Mouse (Mus musculus) 416B (cell line): ENCODE measurements around the gene Fmo1.

Experiments
- DNase-seq: peaks from one replicate; pipeline ENCODE4 v3.0.0; 2011; ENCODE audit warnings: low read depth

The Fmo1 gene

DNA sequence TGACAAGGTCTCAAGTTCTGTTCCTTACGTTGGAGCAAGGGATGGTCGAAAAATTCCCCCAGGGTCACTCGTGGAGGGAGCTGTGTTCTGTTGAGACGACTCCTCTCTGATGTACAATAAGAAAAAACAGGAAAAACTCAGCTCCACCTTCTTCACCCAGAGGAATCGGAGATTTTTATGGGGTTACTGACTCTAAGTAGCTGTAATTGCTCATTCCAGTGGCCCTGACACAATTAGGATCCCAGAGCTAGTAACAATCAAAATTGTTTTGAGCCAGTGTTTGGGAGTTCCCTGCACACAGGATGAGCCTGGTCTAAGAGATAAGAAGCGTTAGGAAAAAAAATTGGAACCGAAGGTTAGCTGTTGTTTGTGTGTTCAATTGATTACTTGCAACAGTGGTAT, at the start of gene Fmo1:
Gene Fmo1 (minus strand): TSS at position 331 of the 402 bp plus-strand sequence.
- no peak for DNase-seq

DNA sequence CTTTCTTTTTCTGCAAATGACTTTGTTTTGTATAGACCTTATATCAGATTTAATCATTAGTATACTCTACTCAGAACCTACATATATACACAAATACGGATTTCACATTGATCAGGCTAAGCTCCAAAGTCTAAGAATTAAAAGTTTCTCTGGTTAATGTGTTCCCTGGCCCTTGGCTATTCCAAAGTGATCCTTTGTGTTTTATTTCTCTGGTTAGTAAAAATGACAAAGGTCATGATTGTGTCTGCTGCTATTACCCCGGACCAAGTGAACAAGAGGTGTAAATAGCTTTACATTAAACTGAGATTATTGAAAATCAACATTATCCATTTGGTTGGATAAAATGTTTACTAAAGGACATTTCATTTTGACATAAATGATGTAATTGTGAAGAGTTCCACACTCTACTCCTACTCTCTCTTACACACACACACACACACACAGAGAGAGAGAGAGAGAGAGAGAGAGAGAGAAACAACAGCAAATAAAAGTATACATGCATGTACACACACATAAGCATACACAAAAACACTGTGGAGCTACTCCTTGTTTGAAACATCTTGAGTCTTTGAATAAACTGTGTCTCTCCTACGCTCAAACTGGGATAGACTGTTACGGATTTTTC, 48.6 kb upstream of the Fmo1 start:
- no peak for DNase-seq

DNA sequence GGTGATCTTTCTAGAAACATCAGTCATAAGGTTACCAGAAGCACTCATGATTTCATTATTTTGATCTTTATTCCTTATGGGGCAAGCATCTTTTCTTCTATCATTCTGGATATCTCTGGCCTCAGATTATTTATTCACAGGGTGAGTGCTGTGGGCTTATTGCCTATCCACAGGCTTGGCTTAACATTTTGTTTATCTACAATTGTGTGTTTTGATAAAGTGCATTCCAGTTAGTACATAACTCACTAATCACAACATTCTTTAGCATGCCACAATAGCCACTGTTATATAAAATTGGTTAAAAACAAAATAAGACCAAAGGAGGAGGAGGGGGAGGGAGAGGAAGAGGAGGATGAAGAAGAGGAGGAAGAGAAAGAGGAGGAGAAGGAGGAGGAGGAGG, 45.7 kb upstream of the Fmo1 start:
- DNase-seq: no peak

DNA sequence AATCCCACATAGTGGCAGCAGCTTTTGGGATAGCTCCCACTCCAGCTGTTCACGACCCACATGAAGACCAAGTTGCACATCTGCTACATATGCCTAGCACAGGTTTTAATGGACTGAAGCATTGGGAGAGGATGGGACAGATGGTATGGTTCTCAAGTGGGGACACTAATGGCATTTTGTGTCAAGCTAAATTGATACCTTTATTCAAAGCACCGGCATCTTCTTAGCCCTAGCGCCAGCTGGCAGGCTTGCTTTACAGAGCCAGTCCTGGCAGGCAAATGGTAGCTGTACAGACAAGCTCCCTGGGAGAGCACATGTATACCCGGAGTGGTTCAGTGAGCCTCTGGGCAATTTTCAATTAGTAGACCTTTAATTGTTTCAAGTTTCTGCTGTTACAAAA, 35.5 kb upstream of the Fmo1 start:
- no peak for DNase-seq

DNA sequence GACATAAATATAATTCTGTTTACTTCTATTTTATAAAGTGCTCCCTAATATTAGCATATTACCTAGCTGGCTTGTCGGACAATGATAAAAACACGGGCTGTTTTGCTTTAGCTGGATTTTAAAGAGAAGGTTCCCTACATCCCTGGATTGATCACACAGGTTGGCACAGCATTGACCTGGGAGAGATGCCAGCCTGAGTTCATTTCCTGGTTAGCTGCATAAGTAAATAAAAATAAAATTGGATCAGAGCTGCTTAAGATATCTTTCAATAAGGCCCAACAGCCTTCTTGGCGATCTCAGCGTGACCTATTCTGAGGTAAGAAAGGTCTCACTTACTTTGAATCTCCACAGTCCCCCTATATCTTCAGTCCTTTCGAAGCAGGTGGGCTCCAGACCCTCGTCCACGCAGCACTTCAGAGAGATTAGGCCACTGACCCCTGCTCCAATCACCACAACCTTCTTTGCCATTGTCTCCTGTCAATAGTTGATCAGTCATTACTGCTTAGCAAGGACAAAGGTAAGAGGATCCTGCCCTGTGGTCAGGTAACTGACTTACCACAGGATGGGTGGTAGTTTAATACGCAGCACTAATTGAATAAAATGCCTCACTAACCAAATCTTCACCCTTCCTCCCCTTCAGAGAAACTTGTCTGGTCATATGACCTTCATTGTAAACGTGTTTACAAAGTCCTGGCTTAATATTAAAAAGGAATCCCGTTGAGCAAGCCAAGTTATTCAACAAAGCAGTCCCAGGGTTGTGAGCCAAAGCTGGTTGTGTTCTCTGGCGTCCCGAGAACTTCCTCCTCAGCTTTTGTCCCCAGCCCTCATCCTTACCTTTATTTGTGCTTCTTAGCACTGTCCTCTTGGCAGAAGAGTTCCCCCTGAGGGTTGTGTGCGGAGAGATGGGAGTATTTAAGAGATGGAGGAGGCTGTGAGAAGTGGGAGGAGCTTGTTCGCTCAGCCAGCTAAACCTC, 31.7 kb upstream of the Fmo1 start, which contains the start of gene Fmo2:
Gene Fmo2 (minus strand): TSS at position 889 of the 974 bp plus-strand sequence.
- DNase-seq: no peak

DNA sequence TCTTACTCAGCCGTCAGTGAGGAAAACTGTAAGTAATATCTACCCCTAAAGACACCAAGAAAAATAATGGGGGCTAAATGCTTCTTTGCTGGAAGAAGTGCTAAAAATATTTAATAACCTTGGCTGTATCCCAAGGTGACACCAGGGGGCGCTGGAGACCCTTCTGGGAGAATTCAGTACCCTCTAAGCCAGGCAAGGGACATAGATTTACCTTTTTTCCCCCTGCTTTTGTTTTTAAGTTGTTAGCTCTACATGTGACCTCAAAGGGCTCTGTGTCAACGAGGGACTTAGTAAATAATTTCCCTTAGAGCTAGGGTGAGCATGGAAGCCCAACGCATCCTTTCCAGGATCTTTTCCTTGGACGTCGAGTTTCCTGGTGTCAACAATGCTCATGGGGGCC, 29.5 kb upstream of the Fmo1 start:
- DNase-seq: peak; percentile 50

DNA sequence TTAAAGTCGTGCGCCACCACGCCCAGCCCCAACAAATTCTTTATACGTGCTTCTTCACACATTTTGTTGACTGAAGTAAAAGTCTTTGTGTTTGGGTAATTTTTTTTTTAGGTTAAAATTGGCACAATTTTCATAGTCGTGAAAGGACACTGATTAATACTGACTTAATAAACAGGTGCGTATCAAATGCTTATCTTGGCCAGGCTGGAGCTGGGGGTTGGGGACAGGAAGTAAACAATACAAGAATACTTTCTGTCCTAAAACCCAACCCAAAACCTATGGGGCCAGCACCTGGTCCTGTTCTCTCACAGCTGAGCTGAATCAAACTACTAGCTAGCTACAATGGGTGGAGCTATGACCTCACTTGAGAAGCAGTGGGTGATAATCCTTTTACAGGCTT, 26.6 kb upstream of the Fmo1 start:
- DNase-seq: no peak

DNA sequence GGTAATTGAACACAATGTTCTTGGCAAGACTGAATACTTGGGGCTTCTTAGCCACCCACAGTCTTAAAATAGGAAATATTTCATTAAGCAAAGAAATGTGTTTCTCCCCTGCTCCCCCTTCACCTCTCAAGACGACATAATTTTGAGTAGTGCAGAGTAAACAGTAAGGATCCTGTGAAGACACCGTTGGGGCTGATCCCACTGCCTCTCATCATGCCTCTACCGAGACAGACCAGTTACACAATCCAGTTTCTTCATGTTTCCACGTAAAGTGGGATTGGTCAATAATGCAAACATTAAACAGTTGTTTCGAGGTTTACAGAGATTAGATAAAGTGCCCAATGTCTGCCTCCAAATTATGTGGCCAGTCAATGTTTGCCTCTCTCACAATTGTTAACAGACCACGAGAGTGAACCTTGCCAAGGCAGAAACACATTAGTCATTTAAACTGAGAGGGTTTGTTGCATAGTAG, 25.6 kb upstream of the Fmo1 start:
- DNase-seq: peak; percentile 25

DNA sequence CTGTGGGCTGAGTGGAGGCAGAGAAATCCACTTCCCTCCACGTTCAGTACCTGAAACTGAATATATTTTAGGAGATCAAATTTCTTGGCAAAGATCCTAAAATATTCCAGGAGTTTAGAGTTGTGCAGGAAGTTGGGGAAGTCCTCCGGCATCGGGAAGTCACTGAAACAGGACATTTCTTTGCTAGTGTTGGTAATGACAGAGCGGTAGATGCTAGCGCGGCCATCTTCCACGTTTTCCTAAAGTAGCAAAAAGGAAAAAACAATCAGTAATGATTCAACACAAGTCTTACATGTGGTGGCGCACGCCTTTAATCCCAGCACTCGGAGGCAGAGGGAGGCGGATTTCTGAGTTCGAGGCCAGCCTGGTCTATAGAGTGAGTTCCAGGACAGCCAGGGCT, 22.2 kb upstream of the Fmo1 start:
- DNase-seq: no peak

DNA sequence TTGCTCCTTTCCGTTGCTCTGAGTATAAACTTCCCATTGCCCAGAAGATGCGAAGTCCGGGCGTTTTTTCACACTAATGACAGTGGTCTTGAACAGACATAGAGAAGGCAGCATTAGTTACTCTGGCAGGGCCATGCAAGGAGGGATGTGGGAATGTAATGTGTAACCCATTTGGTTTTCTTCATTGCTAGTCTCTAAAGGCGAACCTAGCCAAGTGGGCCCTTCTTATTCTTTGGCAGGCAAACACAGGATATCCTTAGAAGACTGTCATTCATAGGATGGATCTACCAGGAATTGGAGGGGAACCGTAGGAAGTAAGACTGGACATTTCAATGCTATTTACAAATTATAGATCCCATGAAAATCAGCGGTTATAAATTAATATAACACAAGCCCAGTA, 21.2 kb upstream of the Fmo1 start:
- no peak for DNase-seq

DNA sequence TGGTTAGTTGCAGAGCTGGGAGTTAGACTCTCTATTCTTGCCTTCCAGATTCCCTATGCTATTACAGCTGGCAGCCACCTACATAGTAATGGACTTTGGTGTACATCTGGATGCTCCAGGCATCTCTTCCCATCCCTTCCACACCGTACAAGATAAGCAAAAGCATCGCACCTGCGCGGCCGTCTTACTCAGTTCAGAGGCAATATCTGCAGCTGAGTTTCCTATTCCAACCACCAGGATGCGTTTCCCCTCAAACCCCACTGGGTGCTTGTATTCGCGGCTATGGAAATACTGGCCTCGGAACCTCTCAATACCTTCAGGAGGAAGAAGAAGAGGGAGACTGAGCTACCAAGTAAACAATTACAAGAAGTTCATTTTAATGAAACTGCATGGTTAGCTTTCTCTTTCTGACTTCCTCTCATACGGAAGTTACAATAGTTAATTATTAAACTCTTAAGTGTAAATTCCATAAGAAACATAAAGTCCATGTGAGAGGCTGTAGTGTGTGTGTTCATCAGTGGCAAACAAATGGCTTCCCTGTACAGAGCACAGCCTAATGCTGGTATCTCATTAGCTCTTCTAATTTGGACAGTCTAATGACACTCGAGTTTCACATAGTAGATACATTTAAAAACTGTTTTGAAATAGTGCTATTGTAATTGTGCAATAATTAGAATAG, 19.9 kb upstream of the Fmo1 start:
- no peak for DNase-seq

DNA sequence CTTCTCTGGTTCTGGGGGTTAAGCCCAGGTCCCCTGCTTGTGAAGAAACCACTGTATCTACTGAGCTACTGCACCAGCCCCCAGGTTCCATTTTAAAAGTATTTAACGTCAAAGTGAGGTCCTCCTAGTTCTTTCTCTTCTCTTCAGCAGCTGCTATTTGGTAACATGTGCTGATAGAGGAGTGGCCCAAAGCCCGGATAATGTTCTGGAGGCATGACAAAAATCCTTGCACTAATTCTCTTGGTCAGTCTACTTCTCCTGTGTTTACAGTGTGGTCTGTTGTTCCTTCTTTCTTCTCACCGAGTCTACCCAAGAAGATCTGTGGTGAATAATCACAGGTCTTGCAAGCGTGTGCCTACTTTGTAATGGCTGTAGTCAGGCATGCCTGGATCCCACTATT, 16.3 kb upstream of the Fmo1 start:
- DNase-seq: no peak

DNA sequence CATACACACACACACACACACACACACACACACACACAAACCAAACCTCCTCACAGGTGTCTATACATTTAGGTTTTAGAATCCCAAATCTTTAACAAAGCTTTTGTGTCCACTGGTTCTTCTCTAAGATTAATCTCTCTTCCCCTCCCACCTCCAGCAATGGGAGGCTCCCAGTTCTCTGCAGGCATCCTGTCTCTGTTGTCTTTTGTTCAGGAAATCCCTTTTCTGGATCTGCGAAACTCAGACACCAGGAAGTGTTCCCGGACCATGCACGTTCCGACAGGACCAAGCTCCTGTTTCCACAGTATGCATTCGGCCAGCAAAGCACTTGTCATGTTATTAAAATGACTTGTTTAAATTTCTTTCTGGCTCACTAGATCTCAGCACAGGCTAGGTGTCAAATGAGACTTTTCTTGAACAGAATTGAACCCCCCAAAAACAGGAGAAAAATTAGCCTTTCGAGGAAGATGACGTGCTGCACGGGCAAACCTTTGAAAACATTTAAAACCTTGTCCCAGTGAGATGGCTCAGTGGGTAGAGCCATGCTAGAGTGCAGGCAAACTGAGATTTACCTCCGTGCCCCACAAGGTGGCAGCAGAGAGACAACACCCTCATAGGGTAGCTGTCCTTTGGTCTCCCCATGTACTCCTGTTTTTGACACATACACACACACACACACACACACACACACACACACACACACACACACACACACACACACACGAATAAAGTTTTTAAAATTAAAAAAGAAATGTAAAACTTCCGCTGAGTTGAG, 13.4 kb upstream of the Fmo1 start:
- DNase-seq: peak; percentile 50

DNA sequence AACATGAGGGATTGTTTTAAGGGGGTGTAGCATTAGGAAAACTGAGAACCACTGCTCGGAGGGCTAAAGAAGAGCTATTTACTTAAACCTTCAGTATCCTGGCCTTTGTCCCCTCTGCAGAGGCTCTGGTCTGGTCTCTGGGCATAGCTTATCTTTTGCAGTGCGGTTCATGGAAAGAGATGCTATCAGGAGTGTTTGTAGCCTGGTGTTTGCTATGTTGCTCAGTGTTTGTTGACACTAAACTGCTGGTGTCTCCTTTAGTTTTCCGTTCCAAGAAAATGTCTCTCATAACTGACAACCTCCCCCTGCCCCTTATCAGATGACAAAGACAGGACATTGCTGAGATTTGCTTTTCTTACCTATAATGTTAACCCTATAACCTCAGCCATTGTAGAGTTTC, 8.7 kb upstream of the Fmo1 start:
- DNase-seq: no peak

DNA sequence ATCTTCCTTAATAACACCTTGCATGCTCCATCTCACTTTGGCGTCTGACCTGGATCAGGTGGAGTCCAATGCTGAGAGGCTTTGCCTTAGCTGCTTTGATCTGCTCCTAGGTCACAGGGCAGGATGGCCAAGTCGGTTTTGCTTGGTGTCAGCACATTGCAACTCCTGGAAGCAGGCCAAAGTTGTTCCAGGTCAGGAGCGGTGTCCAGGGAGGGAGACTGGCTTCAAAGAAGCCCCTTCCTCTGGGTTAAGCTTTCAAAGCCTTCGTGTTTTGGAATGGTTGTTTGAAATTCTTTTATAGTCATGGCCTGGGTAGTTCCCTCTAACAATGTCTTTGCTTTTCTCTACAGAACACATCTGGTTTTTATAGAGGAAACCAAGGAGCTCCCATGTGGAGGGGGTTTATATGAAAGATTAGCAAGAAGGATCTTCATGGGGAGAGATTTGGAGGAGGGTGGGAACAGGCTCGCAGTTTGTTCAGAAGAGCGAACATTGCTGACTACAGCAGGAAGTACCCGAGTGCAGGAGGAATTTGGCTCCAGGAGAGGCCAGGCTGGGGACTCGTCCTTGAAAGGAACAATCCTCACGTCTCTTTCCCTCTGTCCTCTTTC, 5.4 kb upstream of the Fmo1 start:
- no peak for DNase-seq

DNA sequence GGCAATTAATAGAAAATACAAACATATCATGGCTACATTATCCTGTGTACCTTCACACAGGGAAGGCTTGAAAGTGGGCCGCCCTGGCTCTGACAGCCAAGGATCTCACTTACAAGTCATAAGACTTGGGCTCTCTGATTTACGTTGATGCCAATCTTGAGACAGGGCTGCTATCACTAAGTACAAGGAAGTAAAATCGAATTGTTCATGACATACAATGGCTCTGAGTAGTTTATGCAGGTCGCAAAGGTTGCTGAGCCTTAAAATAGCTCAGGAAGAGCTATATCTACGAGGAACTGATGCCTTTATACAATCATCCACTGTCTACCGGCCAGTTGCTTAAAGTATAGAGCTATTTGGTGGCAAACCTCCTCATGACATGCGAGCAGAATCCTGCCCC, 4.6 kb upstream of the Fmo1 start:
- DNase-seq: no peak

DNA sequence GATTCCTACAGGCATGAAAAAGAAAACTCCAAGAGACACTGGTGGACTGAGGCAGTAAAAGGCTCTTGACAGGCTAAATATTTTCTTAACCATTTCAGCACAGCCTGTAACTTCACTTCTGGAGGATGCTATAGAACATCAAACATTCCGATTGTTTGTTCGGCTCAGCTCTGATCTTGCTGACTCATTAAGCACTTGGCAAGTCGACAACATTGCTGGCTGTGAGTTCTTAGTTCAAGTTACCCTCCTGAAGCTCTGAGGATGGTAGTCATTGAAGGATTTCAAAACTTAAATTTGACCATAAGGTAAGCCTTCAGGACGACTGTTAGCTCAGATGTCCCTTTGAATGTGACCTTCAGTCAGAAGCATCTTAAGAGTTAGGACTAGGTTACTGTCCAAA, 986 bp upstream of the Fmo1 start:
- DNase-seq: no peak

DNA sequence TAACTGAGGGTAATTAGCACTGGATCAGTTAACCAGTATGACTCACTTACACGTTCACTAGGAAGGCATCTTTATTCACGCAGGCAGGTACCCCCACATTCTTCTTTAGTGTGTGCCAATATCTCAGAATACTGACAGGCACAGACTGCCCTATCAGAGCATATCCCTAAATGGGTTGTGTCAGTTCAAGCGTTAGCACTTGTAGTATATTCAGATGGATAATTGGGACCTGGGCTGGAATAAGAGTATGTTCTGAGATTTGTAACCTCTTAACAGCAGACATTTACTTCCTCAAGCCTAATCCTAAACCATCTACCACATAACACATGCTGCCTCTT, 948 bp downstream of the Fmo1 start:
- DNase-seq: no peak

DNA sequence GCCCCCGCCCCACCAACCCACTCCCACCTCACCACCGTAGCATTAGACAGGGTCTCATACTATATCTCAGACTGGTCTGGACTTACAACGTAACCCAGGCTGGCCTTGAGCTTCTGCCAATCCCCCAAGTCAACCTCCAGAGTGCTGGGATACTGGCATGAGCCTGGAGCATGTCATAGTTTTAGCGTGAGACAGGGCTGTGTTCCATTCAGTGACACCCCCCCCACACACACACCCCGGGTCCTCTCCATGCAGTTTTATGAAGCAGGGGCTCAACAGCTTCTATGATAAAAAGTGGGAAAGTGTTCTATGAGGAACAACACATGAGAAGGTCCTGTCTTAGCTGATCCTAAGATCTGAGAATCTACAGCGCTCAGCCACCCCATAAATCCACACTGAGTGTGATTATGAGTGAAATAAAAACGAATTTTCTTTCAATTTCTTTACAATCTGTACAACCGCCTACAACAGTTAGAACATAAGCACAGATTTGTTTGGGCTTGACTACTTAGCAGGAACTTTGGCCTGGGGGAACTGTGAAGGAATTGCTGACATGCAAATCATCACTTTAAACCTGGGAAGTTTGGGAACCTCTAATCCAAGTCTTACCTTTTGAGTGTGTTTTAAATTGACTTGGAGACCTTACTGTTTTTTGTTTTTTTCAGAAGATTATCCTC, 1.5 kb downstream of the Fmo1 start:
- DNase-seq: no peak

DNA sequence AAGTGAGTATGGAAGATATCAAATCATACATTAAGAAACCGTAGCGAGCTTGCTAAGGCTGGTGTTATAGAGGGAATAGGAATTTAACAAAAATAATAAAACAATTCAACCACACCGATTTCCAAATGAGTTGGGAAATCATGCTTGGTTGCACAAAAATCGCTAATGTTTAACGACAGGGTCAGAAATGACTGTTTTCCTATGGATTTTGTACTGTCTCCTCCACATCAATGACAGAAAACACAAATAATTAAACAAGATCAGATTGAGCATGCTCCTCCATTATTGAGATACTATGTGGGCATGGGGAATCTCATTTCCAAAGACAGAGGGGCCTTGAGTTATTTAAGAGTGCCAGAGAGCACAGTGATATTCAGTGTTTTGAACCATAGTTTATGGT, 2.1 kb downstream of the Fmo1 start:
- no peak for DNase-seq

DNA sequence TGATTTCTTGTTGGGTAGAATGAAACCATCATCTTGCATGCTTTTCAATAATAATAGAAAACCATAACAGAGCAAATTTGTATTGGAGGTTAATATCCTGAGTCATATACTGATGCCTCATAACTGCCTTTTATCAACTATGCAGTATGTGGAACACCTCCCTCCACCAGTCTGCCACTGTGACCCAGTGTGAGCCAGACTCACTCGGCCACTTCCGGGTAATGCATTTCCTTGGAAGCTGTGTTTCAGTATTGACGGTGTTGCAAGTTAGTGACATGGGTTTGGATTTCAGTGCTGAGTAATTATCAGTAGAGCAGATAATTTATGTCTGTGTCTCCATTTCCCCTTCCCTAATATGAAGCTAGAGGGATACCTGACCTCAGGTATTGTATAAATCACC, 2.8 kb downstream of the Fmo1 start:
- no peak for DNase-seq
